Comparison of ENCODE assay signal across 24 mouse cellular contexts in the genomic region with DNA sequence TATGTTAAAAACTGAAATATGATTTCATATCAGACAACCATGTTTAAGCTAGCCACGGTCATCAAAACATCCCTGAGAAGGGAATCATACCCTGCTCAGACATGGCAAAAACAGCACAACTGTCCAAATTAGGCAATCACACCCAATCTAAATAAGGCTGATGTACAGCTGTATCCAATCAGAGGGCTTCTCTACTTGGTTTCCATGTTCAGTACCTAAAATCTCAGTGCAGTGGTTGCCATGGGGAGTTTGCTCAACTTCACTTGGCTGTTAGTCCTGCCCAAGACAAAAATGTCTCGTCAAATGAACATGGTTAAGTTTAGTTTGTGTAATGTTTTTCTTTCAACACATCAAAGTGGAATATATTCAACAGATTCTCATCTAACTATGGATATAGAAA.
"Had no signal": no experiment of that assay in that cellular context is flagged by ENCODE, and none has a peak within 500 bp of the region (broad histone marks: within the 10 kb centered on the region; RNA-seq: fewer than 3 reads in every experiment).

No protein-coding gene starts in this region.

- H3K4me2 ChIP-seq: heart, embryonic 11.5 days; heart, embryonic 13.5 days; heart, embryonic 15.5 days; hindbrain, embryonic 13.5 days; hindbrain, embryonic 15.5 days; kidney, embryonic 15.5 days; limb, embryonic 13.5 days; limb, embryonic 15.5 days; liver, embryonic 13.5 days had no signal

- ATAC-seq: hindbrain, postnatal 0 days; intestine, embryonic 16.5 days had no signal

- H3K36me3 ChIP-seq: heart, embryonic 13.5 days; heart, embryonic 15.5 days; hindbrain, embryonic 13.5 days; hindbrain, embryonic 15.5 days; kidney, embryonic 15.5 days; limb, embryonic 13.5 days; limb, embryonic 15.5 days; liver, embryonic 13.5 days had no signal

- H3K4me1 ChIP-seq: heart, embryonic 13.5 days; heart, embryonic 15.5 days; hindbrain, embryonic 13.5 days; hindbrain, embryonic 15.5 days; kidney, embryonic 15.5 days; limb, embryonic 13.5 days; limb, embryonic 15.5 days; liver, embryonic 13.5 days had no signal

- H3K27me3 ChIP-seq: heart, embryonic 13.5 days; heart, embryonic 15.5 days; hindbrain, embryonic 13.5 days; hindbrain, embryonic 15.5 days; kidney, embryonic 15.5 days; limb, embryonic 13.5 days; limb, embryonic 15.5 days; liver, embryonic 13.5 days had no signal

- H3K9ac ChIP-seq: heart, embryonic 13.5 days; heart, embryonic 15.5 days; hindbrain, embryonic 13.5 days; hindbrain, embryonic 15.5 days; kidney, embryonic 15.5 days; limb, embryonic 13.5 days; limb, embryonic 15.5 days; liver, embryonic 13.5 days had no signal

- H3K27ac ChIP-seq: heart, embryonic 13.5 days; heart, embryonic 15.5 days; hindbrain, embryonic 13.5 days; hindbrain, embryonic 15.5 days; hindbrain, postnatal 0 days; kidney, embryonic 15.5 days; kidney, postnatal 0 days; limb, embryonic 13.5 days; limb, embryonic 15.5 days; liver, embryonic 13.5 days had no signal

- H3K4me3 ChIP-seq: heart, embryonic 13.5 days; heart, embryonic 15.5 days; hindbrain, embryonic 13.5 days; hindbrain, embryonic 15.5 days; kidney, embryonic 15.5 days; limb, embryonic 13.5 days; limb, embryonic 15.5 days; liver, embryonic 13.5 days had no signal

- H3K9me3 ChIP-seq: heart, embryonic 13.5 days; heart, embryonic 15.5 days; hindbrain, embryonic 13.5 days; hindbrain, embryonic 15.5 days; kidney, embryonic 15.5 days; limb, embryonic 13.5 days; limb, embryonic 15.5 days; liver, embryonic 13.5 days had no signal

- DNase-seq: gastrocnemius, postnatal 14 days; gastrocnemius, postnatal 36 days; heart, adult 18-20 months; heart, postnatal 14 days; heart, postnatal 36 days; kidney, adult 11 months; kidney, adult 2 months; kidney, adult 9 months; kidney, postnatal 14 days; kidney, postnatal 36 days; layer of hippocampus, adult 9-11 months; layer of hippocampus, postnatal 36 days; liver, embryonic 13.5 days had no signal
